Mouse (Mus musculus): ENCODE results near the gene Gm20671. TPM values are rescaled to one million over a fixed set of nuclear protein-coding genes. Genes with fewer than 3 reads are reported as not detected.

The Gm20671 gene
- polyA plus RNA-seq, 1 experiment, result 26.3 TPM

- Histone ChIP-seq H3K4me3 (ENCODE audit: control insufficient read depth, insufficient read depth, low read length) (no peak overlapping the region), H3K27me3 (ENCODE audit: control insufficient read depth, insufficient read depth, low read length) (no peaks in the 10 kb centered on the region), H3K36me3 (ENCODE audit: control insufficient read depth, insufficient read depth, low read length) (no peaks in the 10 kb centered on the region), H3K4me1 (replicated peaks; ENCODE audit: control insufficient read depth, insufficient read depth, low read length) (no peaks in the 10 kb centered on the region), H3K27ac (ENCODE audit: control insufficient read depth, insufficient read depth, low read length) (no peak overlapping the region)
- DNase-seq, result no peak
- 83% methylated on average over 5 of the region's 5 CpGs for WGBS
- no peak for TF ChIP-seq CTCF (IDR thresholded peaks at IDR 0.05; ENCODE audit: borderline replicate concordance, control insufficient read depth, extremely low read depth, insufficient read depth, low read length, poor library complexity)
- TF ChIP-seq POLR2A (IDR thresholded peaks at IDR 0.05; ENCODE audit: control insufficient read depth, extremely low read depth, insufficient read depth, low read length, poor library complexity), result no peak
Measured at GRCm38 (mm10) chr5:32697208-32697867, 129.6 kb downstream of the Gm20671 start.

GRCm38 (mm10) chr5:32693411-32693810 lies 133.5 kb downstream of the Gm20671 start:
- no peak for DNase-seq
- TF ChIP-seq CTCF (IDR thresholded peaks at IDR 0.05; ENCODE audit: borderline replicate concordance, control insufficient read depth, extremely low read depth, insufficient read depth, low read length, poor library complexity) (no peak), POLR2A (IDR thresholded peaks at IDR 0.05; ENCODE audit: control insufficient read depth, extremely low read depth, insufficient read depth, low read length, poor library complexity) (no peak)
- Histone ChIP-seq H3K4me3 (ENCODE audit: control insufficient read depth, insufficient read depth, low read length) (no peak overlapping the region), H3K36me3 (ENCODE audit: control insufficient read depth, insufficient read depth, low read length) (no peaks in the 10 kb centered on the region), H3K27ac (ENCODE audit: control insufficient read depth, insufficient read depth, low read length) (no peak overlapping the region), H3K4me1 (replicated peaks; ENCODE audit: control insufficient read depth, insufficient read depth, low read length) (no peaks in the 10 kb centered on the region), H3K27me3 (ENCODE audit: control insufficient read depth, insufficient read depth, low read length) (no peaks in the 10 kb centered on the region)
- 51% methylated on average over 2 of the region's 2 CpGs for WGBS

Other genes with a start within 250 kb of the Gm20671 start
- gene Yes1, start 215.9 kb downstream of the Gm20671 start, polyA plus RNA-seq (2012; rRNA removed), result 0.51 and 0.59 TPM in 2 replicates
- 38.1 and 39.8 TPM in 2 replicates for gene Pisd, start 41.5 kb downstream of the Gm20671 start, polyA plus RNA-seq (2012; rRNA removed)
- gene Prr14l, start 27.1 kb upstream of the Gm20671 start, polyA plus RNA-seq (2012; rRNA removed), result 27.1 and 40.2 TPM in 2 replicates
- 25.1 and 26.5 TPM in 2 replicates for gene Depdc5, start 36.6 kb upstream of the Gm20671 start, polyA plus RNA-seq (2012; rRNA removed)
- gene Ywhah, start 191.7 kb upstream of the Gm20671 start, polyA plus RNA-seq (2012; rRNA removed), result 171 and 214 TPM in 2 replicates

Measured in thymus, adult 2 months (tissue).